ENCODE assay signal across 23 mouse cellular contexts in the genomic region with DNA sequence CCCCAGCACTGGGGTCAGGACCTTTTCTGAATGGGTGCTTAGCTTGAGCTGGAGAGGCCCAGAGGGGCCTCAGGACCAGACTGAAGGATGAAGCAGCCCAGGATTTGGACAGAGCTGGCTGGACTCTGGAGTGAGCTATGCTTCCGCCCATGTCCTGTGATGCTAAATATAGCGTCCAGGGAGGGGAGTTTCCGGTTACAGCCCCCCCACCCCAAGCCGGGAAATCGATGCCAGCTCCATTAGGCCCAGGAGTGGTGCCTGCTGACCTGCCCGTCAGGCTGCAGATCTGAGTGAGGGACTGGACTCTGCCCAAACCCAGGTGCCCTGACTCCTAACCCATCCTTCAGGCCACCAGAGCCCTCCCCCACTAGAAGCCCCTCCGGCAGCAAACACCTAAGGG. TPM values are rescaled to one million over a fixed set of nuclear protein-coding genes. Genes with fewer than 3 reads are reported as not detected.
DNase-seq lines count a peak whose midpoint lies in the region; ATAC-seq and TF ChIP-seq lines count a peak whose summit lies in the region.
"Had no signal": no experiment of that assay in that cellular context is flagged by ENCODE, and none has a peak within 500 bp of the region (broad histone marks: within the 10 kb centered on the region; RNA-seq: fewer than 3 reads in every experiment).

No protein-coding gene starts in this region.

- H3K4me3 ChIP-seq in heart, embryonic 11.5 days (ENCODE audit: low read depth, low read length): no peak overlapping the region
- no peak overlapping the region for H3K4me3 ChIP-seq in kidney, postnatal 0 days (replicated peaks; ENCODE audit: low read depth, low read length)
- no peak overlapping the region for H3K4me3 ChIP-seq in embryonic facial prominence, embryonic 14.5 days (ENCODE audit: low read depth, low read length)
- H3K4me3 ChIP-seq: embryonic facial prominence, embryonic 15.5 days; forebrain, embryonic 15.5 days; hindbrain, embryonic 15.5 days; left cerebral cortex, adult 2 months; limb, embryonic 15.5 days; lung, embryonic 15.5 days had no signal

- H3K27me3 ChIP-seq in heart, embryonic 11.5 days (ENCODE audit: control insufficient read depth, insufficient read depth, low read length): peaks cover 39% of the 10 kb centered on the region
- peaks cover 12% of the 10 kb centered on the region for H3K27me3 ChIP-seq in kidney, postnatal 0 days (ENCODE audit: insufficient read depth, low read length)
- H3K27me3 ChIP-seq in embryonic facial prominence, embryonic 14.5 days (replicated peaks; ENCODE audit: control insufficient read depth, insufficient read depth, low read length): peaks cover 38% of the 10 kb centered on the region

- peak overlapping the region; percentile 11; the same call in 1 of the 2 replicates for H3K9ac ChIP-seq in heart, embryonic 11.5 days (ENCODE audit: low read depth, low read length)
- no peak overlapping the region for H3K9ac ChIP-seq in kidney, postnatal 0 days (ENCODE audit: low read depth, low read length)
- H3K9ac ChIP-seq in embryonic facial prominence, embryonic 14.5 days (ENCODE audit: low read depth, low read length): peak overlapping the region; percentile 23; the same call in 1 of the 2 replicates
- H3K9ac ChIP-seq: embryonic facial prominence, embryonic 15.5 days; forebrain, embryonic 15.5 days; hindbrain, embryonic 15.5 days; limb, embryonic 15.5 days; liver, embryonic 14.5 days; lung, embryonic 15.5 days had no signal

- H3K36me3 ChIP-seq in heart, embryonic 11.5 days (ENCODE audit: control insufficient read depth, insufficient read depth, low read length): no peaks in the 10 kb centered on the region
- H3K36me3 ChIP-seq in kidney, postnatal 0 days (ENCODE audit: insufficient read depth, low read length): no peaks in the 10 kb centered on the region
- no peaks in the 10 kb centered on the region for H3K36me3 ChIP-seq in embryonic facial prominence, embryonic 14.5 days (ENCODE audit: control insufficient read depth, insufficient read depth, low read length)
- H3K36me3 ChIP-seq: embryonic facial prominence, embryonic 15.5 days; forebrain, embryonic 15.5 days; hindbrain, embryonic 15.5 days; limb, embryonic 15.5 days; lung, embryonic 15.5 days had no signal

- H3K9me3 ChIP-seq in heart, embryonic 11.5 days (replicated peaks; ENCODE audit: control insufficient read depth, low read length): no peaks in the 10 kb centered on the region
- no peaks in the 10 kb centered on the region for H3K9me3 ChIP-seq in kidney, postnatal 0 days (replicated peaks; ENCODE audit: low read length)
- H3K9me3 ChIP-seq in embryonic facial prominence, embryonic 14.5 days (ENCODE audit: control insufficient read depth, low read length): no peaks in the 10 kb centered on the region
- H3K9me3 ChIP-seq: embryonic facial prominence, embryonic 15.5 days; forebrain, embryonic 15.5 days; hindbrain, embryonic 15.5 days; limb, embryonic 15.5 days; lung, embryonic 15.5 days had no signal

- no peak for DNase-seq in heart, postnatal 10 days
- DNase-seq in kidney, postnatal 0 days (ENCODE audit: low spot score): peak; percentile 35
- DNase-seq in kidney, adult 8-10 months: no peak
- no peak for DNase-seq in embryonic facial prominence, embryonic 14.5 days (ENCODE audit: low spot score)
- DNase-seq in gastrocnemius, postnatal 14 days: peak; percentile 61
- DNase-seq in layer of hippocampus, postnatal 25 days (ENCODE audit: extremely low spot score in 1 of 2, low spot score in 1 of 2): no peak
- DNase-seq: adrenal gland, postnatal 10 days; cerebellum, adult 18-20 months; cerebellum, postnatal 25 days; heart, adult 11 months; kidney, adult 2 months; kidney, postnatal 25 days; left cerebral cortex, postnatal 4 days; lung, postnatal 36 days had no signal

- peaks cover 18% of the 10 kb centered on the region for H3K4me1 ChIP-seq in heart, embryonic 11.5 days (ENCODE audit: control insufficient read depth, insufficient read depth, low read length)
- peaks cover 13% of the 10 kb centered on the region for H3K4me1 ChIP-seq in kidney, postnatal 0 days (replicated peaks; ENCODE audit: insufficient read depth, low read length)
- H3K4me1 ChIP-seq in embryonic facial prominence, embryonic 14.5 days (ENCODE audit: control insufficient read depth, insufficient read depth, low read length): peaks cover 7% of the 10 kb centered on the region; the same call in 1 of the 2 replicates

- intact Hi-C loops in heart, postnatal 10 days (cut with DNase I): no loop called here
- intact Hi-C loops in gastrocnemius, postnatal 14 days (cut with DNase I; ENCODE audit: low total_unique reads): no loop called here

- no peak for ATAC-seq in heart, embryonic 11.5 days (replicated peaks; ENCODE audit: insufficient number of reproducible peaks, low FRiP score, low TSS enrichment)
- no peak for ATAC-seq in kidney, postnatal 0 days (replicated peaks; ENCODE audit: low FRiP score, low read depth)
- no peak for ATAC-seq in embryonic facial prominence, embryonic 14.5 days (ENCODE audit: low read depth)
- ATAC-seq: forebrain, embryonic 15.5 days; midbrain, embryonic 16.5 days had no signal

- no peak for TF ChIP-seq CTCF in kidney, postnatal 0 days (IDR thresholded peaks at IDR 0.05; ENCODE audit: low read depth)

- H3K4me2 ChIP-seq in heart, embryonic 11.5 days: peak overlapping the region; percentile 22
- H3K4me2 ChIP-seq in kidney, postnatal 0 days (ENCODE audit: low read length): no peak overlapping the region
- H3K4me2 ChIP-seq in embryonic facial prominence, embryonic 14.5 days (ENCODE audit: low read depth, low read length): no peak overlapping the region
- H3K4me2 ChIP-seq: embryonic facial prominence, embryonic 15.5 days; forebrain, embryonic 15.5 days; hindbrain, embryonic 15.5 days; limb, embryonic 15.5 days; lung, embryonic 15.5 days had no signal

- no peak overlapping the region for H3K27ac ChIP-seq in heart, embryonic 11.5 days (ENCODE audit: low read depth, low read length)
- H3K27ac ChIP-seq in kidney, postnatal 0 days: no peak overlapping the region
- H3K27ac ChIP-seq in embryonic facial prominence, embryonic 14.5 days (replicated peaks; ENCODE audit: low read depth, low read length): no peak overlapping the region
- H3K27ac ChIP-seq: embryonic facial prominence, embryonic 15.5 days; forebrain, embryonic 15.5 days; hindbrain, embryonic 15.5 days; left cerebral cortex, adult 2 months; limb, embryonic 15.5 days; liver, embryonic 14.5 days; lung, embryonic 15.5 days had no signal

- WGBS in heart, embryonic 11.5 days (ENCODE audit: insufficient replicate concordance): 25% methylated on average over 7 of the region's 7 CpGs
- 11% methylated on average over 7 of the region's 7 CpGs for WGBS in kidney, postnatal 0 days
- 13% methylated on average over 7 of the region's 7 CpGs for WGBS in embryonic facial prominence, embryonic 14.5 days

RNA-seq across cellular contexts. Expression of a gene that starts 3.1 kb away (rescaled TPM):
- polyA plus RNA-seq in heart, embryonic 11.5 days (2014; fragmentation: Nextera tagmentation; extraction: Ambion mirVana): 1.5 and 2.2 TPM in 2 replicates
- total RNA-seq in heart, postnatal 10 days (2021): 10 to 100 TPM; 36.1 to 38.5 TPM
- polyA plus RNA-seq in kidney, postnatal 0 days (2015; fragmentation: Nextera tagmentation; extraction: Ambion mirVana): 2.4 and 2.9 TPM in 2 replicates
- 9.4 and 13.1 TPM in 2 replicates for polyA plus RNA-seq in embryonic facial prominence, embryonic 14.5 days (2014; fragmentation: Nextera tagmentation; extraction: Ambion mirVana)
- 10 to 100 TPM; 24.2 to 25.5 TPM for total RNA-seq in gastrocnemius, postnatal 14 days (2021)
- total RNA-seq in layer of hippocampus, postnatal 25 days (2021): 10 to 100 TPM; 40.3 to 46.3 TPM

RNA-seq across cellular contexts. Expression of a gene that starts 9.3 kb away (rescaled TPM):
- polyA plus RNA-seq in heart, embryonic 11.5 days (2014; fragmentation: Nextera tagmentation; extraction: Ambion mirVana): 44.2 and 50.7 TPM in 2 replicates
- total RNA-seq in heart, postnatal 10 days (2021): 10 to 100 TPM; 11.7 to 11.8 TPM
- polyA plus RNA-seq in kidney, postnatal 0 days (2015; fragmentation: Nextera tagmentation; extraction: Ambion mirVana): 99.2 and 102 TPM in 2 replicates
- polyA plus RNA-seq in embryonic facial prominence, embryonic 14.5 days (2014; fragmentation: Nextera tagmentation; extraction: Ambion mirVana): 87.3 and 87.4 TPM in 2 replicates
- total RNA-seq in gastrocnemius, postnatal 14 days (2021): 10 to 100 TPM; 14.8 to 17.5 TPM
- total RNA-seq in layer of hippocampus, postnatal 25 days (2021): 10 to 100 TPM; 10.8 to 11.9 TPM

RNA-seq across cellular contexts. Expression of a gene that starts 43.6 kb away (rescaled TPM):
- polyA plus RNA-seq in heart, embryonic 11.5 days (2014; fragmentation: Nextera tagmentation; extraction: Ambion mirVana): 18.9 and 22.5 TPM in 2 replicates
- total RNA-seq in heart, postnatal 10 days (2021): 10 to 100 TPM; 22.9 to 24.5 TPM
- 22.8 and 24.9 TPM in 2 replicates for polyA plus RNA-seq in kidney, postnatal 0 days (2015; fragmentation: Nextera tagmentation; extraction: Ambion mirVana)
- 20.8 and 22.8 TPM in 2 replicates for polyA plus RNA-seq in embryonic facial prominence, embryonic 14.5 days (2014; fragmentation: Nextera tagmentation; extraction: Ambion mirVana)
- 10 to 100 TPM in 1 of 2 experiments, 1 to 10 TPM in 1; 7.3 to 10.2 TPM for total RNA-seq in gastrocnemius, postnatal 14 days (2021)
- 10 to 100 TPM; 55.3 to 56.5 TPM for total RNA-seq in layer of hippocampus, postnatal 25 days (2021)

Comparison
In these comparisons a context has a peak if more than half of its experiments do, and no peak if none do; other contexts are left out.
1. DNase-seq: peak in kidney, postnatal 0 days (single experiment) and gastrocnemius, postnatal 14 days (single experiment); none in heart, postnatal 10 days (0 of 2), kidney, adult 8-10 months (0 of 2), embryonic facial prominence, embryonic 14.5 days (single experiment) and layer of hippocampus, postnatal 25 days (0 of 2).